22 mouse cellular contexts compared by ENCODE assay signal in the genomic region with DNA sequence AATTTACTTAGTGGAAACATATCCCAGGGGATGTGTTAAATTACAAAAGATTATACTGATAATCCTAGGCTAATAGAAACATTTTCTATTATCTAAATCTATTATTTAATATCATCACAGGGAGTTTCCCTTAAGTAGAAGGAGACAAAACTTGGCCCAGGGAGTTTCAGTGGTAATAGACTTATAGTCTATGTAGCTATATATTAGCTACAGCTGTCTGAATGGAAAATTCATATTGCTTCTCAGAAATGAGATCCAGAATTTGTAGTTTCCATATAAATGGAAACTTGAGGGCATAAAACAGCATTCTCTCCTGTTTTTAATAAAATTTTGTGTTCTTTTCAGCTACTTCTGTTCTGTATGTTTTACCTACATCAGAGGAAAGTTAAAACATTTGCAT.
A peak's percentile ranks its signal among the peaks of the same experiment; 100 is the strongest.
DNase-seq lines count a peak whose midpoint lies in the region; ATAC-seq and TF ChIP-seq lines count a peak whose summit lies in the region.
"Had no signal": no experiment of that assay in that cellular context is flagged by ENCODE, and none has a peak within 500 bp of the region (broad histone marks: within the 10 kb centered on the region; RNA-seq: fewer than 3 reads in every experiment).

No protein-coding gene starts in this region.

- peak overlapping the region; percentile 41; the same call in 1 of the 2 replicates for H3K27ac ChIP-seq in embryonic facial prominence, embryonic 13.5 days
- no peak overlapping the region for H3K27ac ChIP-seq in embryonic facial prominence, embryonic 10.5 days (replicated peaks)
- no peak overlapping the region for H3K27ac ChIP-seq in limb, embryonic 14.5 days (replicated peaks; ENCODE audit: low read depth, low read length)
- no peak overlapping the region for H3K27ac ChIP-seq in limb, embryonic 10.5 days
- no peak overlapping the region for H3K27ac ChIP-seq in embryonic facial prominence, embryonic 14.5 days (replicated peaks; ENCODE audit: low read depth, low read length)
- no peak overlapping the region for H3K27ac ChIP-seq in limb, embryonic 15.5 days

- no peaks in the 10 kb centered on the region for H3K27me3 ChIP-seq in embryonic facial prominence, embryonic 13.5 days
- H3K27me3 ChIP-seq in embryonic facial prominence, embryonic 10.5 days (replicated peaks; ENCODE audit: low read depth, poor library complexity, severe bottlenecking): no peaks in the 10 kb centered on the region
- no peaks in the 10 kb centered on the region for H3K27me3 ChIP-seq in limb, embryonic 14.5 days (ENCODE audit: control insufficient read depth, insufficient read depth, low read length)
- H3K27me3 ChIP-seq in limb, embryonic 10.5 days (ENCODE audit: low read depth, poor library complexity, severe bottlenecking): no peaks in the 10 kb centered on the region
- no peaks in the 10 kb centered on the region for H3K27me3 ChIP-seq in embryonic facial prominence, embryonic 14.5 days (replicated peaks; ENCODE audit: control insufficient read depth, insufficient read depth, low read length)
- H3K27me3 ChIP-seq in limb, embryonic 15.5 days: no peaks in the 10 kb centered on the region
- H3K27me3 ChIP-seq: CH12.LX, Patski had no signal

- no peak overlapping the region for H3K4me2 ChIP-seq in embryonic facial prominence, embryonic 13.5 days
- no peak overlapping the region for H3K4me2 ChIP-seq in limb, embryonic 14.5 days (replicated peaks; ENCODE audit: low read depth, low read length, severe bottlenecking)
- no peak overlapping the region for H3K4me2 ChIP-seq in embryonic facial prominence, embryonic 14.5 days (ENCODE audit: low read depth, low read length)
- no peak overlapping the region for H3K4me2 ChIP-seq in limb, embryonic 15.5 days

- no peak for TF ChIP-seq POLR2A in limb, embryonic 14.5 days (IDR thresholded peaks at IDR 0.05; ENCODE audit: borderline replicate concordance, extremely low read depth, insufficient read depth, insufficient read length)

- no peaks in the 10 kb centered on the region for H3K9me3 ChIP-seq in embryonic facial prominence, embryonic 13.5 days
- H3K9me3 ChIP-seq in embryonic facial prominence, embryonic 10.5 days: no peaks in the 10 kb centered on the region
- H3K9me3 ChIP-seq in limb, embryonic 14.5 days (ENCODE audit: control insufficient read depth, low read length): no peaks in the 10 kb centered on the region
- H3K9me3 ChIP-seq in limb, embryonic 10.5 days (replicated peaks): no peaks in the 10 kb centered on the region
- H3K9me3 ChIP-seq in embryonic facial prominence, embryonic 14.5 days (ENCODE audit: control insufficient read depth, low read length): no peaks in the 10 kb centered on the region
- no peaks in the 10 kb centered on the region for H3K9me3 ChIP-seq in limb, embryonic 15.5 days
- H3K9me3 ChIP-seq: G1E had no signal

- no peak for ATAC-seq in embryonic facial prominence, embryonic 13.5 days (ENCODE audit: insufficient number of reproducible peaks, insufficient read depth, low FRiP score, low TSS enrichment, low read depth)
- no peak for ATAC-seq in limb, embryonic 14.5 days (ENCODE audit: low FRiP score, low read depth)
- ATAC-seq in embryonic facial prominence, embryonic 14.5 days (ENCODE audit: low read depth): no peak
- 0 out of 2 replicates have a peak, but pooled peaks have one; percentile 19 for ATAC-seq in limb, embryonic 15.5 days (ENCODE audit: insufficient number of reproducible peaks, low FRiP score, low TSS enrichment, low read depth)
- ATAC-seq: activated CD4-positive, CD25-positive, alpha-beta regulatory T cell, adult 4 months; CD4-positive, CD25-positive, alpha-beta regulatory T cell, adult 4 months; Patski had no signal

- no peak for DNase-seq in embryonic facial prominence, embryonic 10.5 days (ENCODE audit: low spot score)
- peak; percentile 59 for DNase-seq in limb, embryonic 14.5 days (ENCODE audit: low spot score)
- DNase-seq in limb, embryonic 10.5 days (ENCODE audit: low spot score): no peak
- DNase-seq in embryonic facial prominence, embryonic 14.5 days (ENCODE audit: low spot score): peak; percentile 63
- no peak for DNase-seq in frontal cortex, postnatal 14 days (ENCODE audit: low spot score in 2 of 2)
- DNase-seq in kidney, postnatal 10 days: no peak
- DNase-seq: adrenal gland, adult 2 months; adrenal gland, adult 8-10 months; adrenal gland, postnatal 10 days; adrenal gland, postnatal 14 days; adrenal gland, postnatal 25 days; adrenal gland, postnatal 36 days; B cell, adult 2 months; cerebellum, adult 11 months; cerebellum, adult 11-12 months had no signal

- peaks cover 23% of the 10 kb centered on the region for H3K36me3 ChIP-seq in embryonic facial prominence, embryonic 13.5 days
- H3K36me3 ChIP-seq in embryonic facial prominence, embryonic 10.5 days (replicated peaks): peaks cover 24% of the 10 kb centered on the region
- H3K36me3 ChIP-seq in limb, embryonic 14.5 days (ENCODE audit: control insufficient read depth, insufficient read depth, low read length): peaks cover 5% of the 10 kb centered on the region
- peaks cover 17% of the 10 kb centered on the region; the same call in 1 of the 2 replicates for H3K36me3 ChIP-seq in limb, embryonic 10.5 days
- H3K36me3 ChIP-seq in embryonic facial prominence, embryonic 14.5 days (ENCODE audit: control insufficient read depth, insufficient read depth, low read length): 0 out of 2 replicates have a peak, but pooled peaks cover 3% of the 10 kb centered on the region
- no peaks in the 10 kb centered on the region for H3K36me3 ChIP-seq in limb, embryonic 15.5 days
- H3K36me3 ChIP-seq: G1E had no signal

- H3K4me3 ChIP-seq in embryonic facial prominence, embryonic 13.5 days: no peak overlapping the region
- no peak overlapping the region for H3K4me3 ChIP-seq in embryonic facial prominence, embryonic 10.5 days
- H3K4me3 ChIP-seq in limb, embryonic 14.5 days (replicated peaks; ENCODE audit: low read length): no peak overlapping the region
- no peak overlapping the region for H3K4me3 ChIP-seq in limb, embryonic 10.5 days
- no peak overlapping the region for H3K4me3 ChIP-seq in embryonic facial prominence, embryonic 14.5 days (ENCODE audit: low read depth, low read length)
- no peak overlapping the region for H3K4me3 ChIP-seq in limb, embryonic 15.5 days

- H3K9ac ChIP-seq in embryonic facial prominence, embryonic 13.5 days: no peak overlapping the region
- H3K9ac ChIP-seq in limb, embryonic 14.5 days (ENCODE audit: low read depth, low read length, severe bottlenecking): no peak overlapping the region
- no peak overlapping the region for H3K9ac ChIP-seq in embryonic facial prominence, embryonic 14.5 days (ENCODE audit: low read depth, low read length)
- H3K9ac ChIP-seq in limb, embryonic 15.5 days: no peak overlapping the region

- no peaks in the 10 kb centered on the region for H3K4me1 ChIP-seq in embryonic facial prominence, embryonic 13.5 days
- H3K4me1 ChIP-seq in embryonic facial prominence, embryonic 10.5 days: no peaks in the 10 kb centered on the region
- H3K4me1 ChIP-seq in limb, embryonic 14.5 days (ENCODE audit: control insufficient read depth, insufficient read depth, low read length): peaks cover 14% of the 10 kb centered on the region
- 0 out of 2 replicates have a peak, but pooled peaks cover 8% of the 10 kb centered on the region for H3K4me1 ChIP-seq in limb, embryonic 10.5 days
- no peaks in the 10 kb centered on the region; the same call in 1 of the 2 replicates for H3K4me1 ChIP-seq in embryonic facial prominence, embryonic 14.5 days (ENCODE audit: control insufficient read depth, insufficient read depth, low read length)
- peaks cover 10% of the 10 kb centered on the region for H3K4me1 ChIP-seq in limb, embryonic 15.5 days

Comparison
In these comparisons a context has a peak if more than half of its experiments do, and no peak if none do; other contexts are left out.
1. DNase-seq: peak in limb, embryonic 14.5 days (single experiment) and embryonic facial prominence, embryonic 14.5 days (single experiment); none in embryonic facial prominence, embryonic 10.5 days (single experiment), limb, embryonic 10.5 days (single experiment), frontal cortex, postnatal 14 days (0 of 2) and kidney, postnatal 10 days (single experiment).